Mouse (Mus musculus): Measurements from ENCODE around the gene Smg1. TPM values are rescaled to one million over a fixed set of nuclear protein-coding genes. Genes with fewer than 3 reads are reported as not detected.

The Smg1 gene
- polyA plus RNA-seq, 1 experiment from 2014 or later: 23.6 TPM

GRCm38 (mm10) chr7:118097615-118098014 is 145.9 kb downstream of the Smg1 start:
- Histone ChIP-seq H3K9me3 (no peaks in the 10 kb centered on the region), H3K36me3 (no peaks in the 10 kb centered on the region), H3K4me2 (no peak overlapping the region), H3K4me3 (no peak overlapping the region), H3K27ac (no peak overlapping the region), H3K4me1 (no peaks in the 10 kb centered on the region), H3K27me3 (no peaks in the 10 kb centered on the region), H3K9ac (no peak overlapping the region)
- no peak for ATAC-seq (ENCODE audit: insufficient number of reproducible peaks, insufficient read depth, low FRiP score, low TSS enrichment, low read depth)
- 61% methylated on average over 7 of the region's 7 CpGs for WGBS

Other genes starting within 250 kb of the Smg1 start
- 855 and 911 TPM in 2 replicates for gene Rps15a, start 127.5 kb downstream of the Smg1 start, polyA plus RNA-seq (2015; fragmentation: Nextera tagmentation; extraction: Ambion mirVana)
- gene Arl6ip1, start 114.0 kb downstream of the Smg1 start, polyA plus RNA-seq (2015; fragmentation: Nextera tagmentation; extraction: Ambion mirVana): 525 and 530 TPM in 2 replicates
- gene Syt17, start 204.6 kb upstream of the Smg1 start, polyA plus RNA-seq (2015; fragmentation: Nextera tagmentation; extraction: Ambion mirVana): 1.9 and 3.3 TPM in 2 replicates
- gene Itpripl2, start 248.3 kb upstream of the Smg1 start, polyA plus RNA-seq (2015; fragmentation: Nextera tagmentation; extraction: Ambion mirVana): 5.9 and 6.6 TPM in 2 replicates